Mouse (Mus musculus): ENCODE results near the gene Fars2. TPM values are rescaled to one million over a fixed set of nuclear protein-coding genes. Genes with fewer than 3 reads are reported as not detected.

The Fars2 gene
- total RNA-seq, 1 experiment from 2014 or later: 25.7 TPM

- no peak for ATAC-seq (replicated peaks; ENCODE audit: insufficient number of reproducible peaks, low FRiP score, low TSS enrichment, poor library complexity, severe bottlenecking)
These were observed 360.4 kb downstream of the Fars2 start for GRCm38 (mm10) chr13:36477648-36478047.

GRCm38 (mm10) chr13:36478243-36478642, 361.0 kb downstream of the Fars2 start:
- ATAC-seq (replicated peaks; ENCODE audit: insufficient number of reproducible peaks, low FRiP score, low TSS enrichment, poor library complexity, severe bottlenecking): no peak

GRCm38 (mm10) chr13:36480101-36480500, 362.9 kb downstream of the Fars2 start:
- ATAC-seq (replicated peaks; ENCODE audit: insufficient number of reproducible peaks, low FRiP score, low TSS enrichment, poor library complexity, severe bottlenecking): no peak

DNA sequence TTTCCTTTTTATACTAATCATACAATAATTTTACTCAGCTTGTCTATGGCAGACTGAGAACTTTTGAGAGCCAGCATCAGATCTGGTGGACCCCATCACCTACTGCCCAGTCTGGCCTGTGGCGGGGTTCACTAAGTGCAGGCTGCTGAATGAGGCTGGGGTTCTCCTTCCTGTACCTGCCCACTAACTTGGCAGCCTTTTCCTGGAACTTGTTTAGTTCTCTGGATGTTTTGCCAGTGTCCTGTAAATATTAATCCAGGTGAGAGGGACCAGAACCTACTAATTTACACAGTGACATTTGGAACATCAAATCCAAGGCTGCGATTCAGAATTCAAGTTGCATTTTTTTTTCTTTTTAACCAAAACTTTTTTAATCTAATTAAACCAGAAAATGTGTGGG, 367.2 kb downstream of the Fars2 start:
- ATAC-seq (replicated peaks; ENCODE audit: insufficient number of reproducible peaks, low FRiP score, low TSS enrichment, poor library complexity, severe bottlenecking): no peak

- ATAC-seq (replicated peaks; ENCODE audit: insufficient number of reproducible peaks, low FRiP score, low TSS enrichment, poor library complexity, severe bottlenecking): no peak
These were observed 369.5 kb downstream of the Fars2 start for GRCm38 (mm10) chr13:36486756-36487155.

GRCm38 (mm10) chr13:36489365-36489764, 372.2 kb downstream of the Fars2 start:
- no peak for ATAC-seq (replicated peaks; ENCODE audit: insufficient number of reproducible peaks, low FRiP score, low TSS enrichment, poor library complexity, severe bottlenecking)

DNA sequence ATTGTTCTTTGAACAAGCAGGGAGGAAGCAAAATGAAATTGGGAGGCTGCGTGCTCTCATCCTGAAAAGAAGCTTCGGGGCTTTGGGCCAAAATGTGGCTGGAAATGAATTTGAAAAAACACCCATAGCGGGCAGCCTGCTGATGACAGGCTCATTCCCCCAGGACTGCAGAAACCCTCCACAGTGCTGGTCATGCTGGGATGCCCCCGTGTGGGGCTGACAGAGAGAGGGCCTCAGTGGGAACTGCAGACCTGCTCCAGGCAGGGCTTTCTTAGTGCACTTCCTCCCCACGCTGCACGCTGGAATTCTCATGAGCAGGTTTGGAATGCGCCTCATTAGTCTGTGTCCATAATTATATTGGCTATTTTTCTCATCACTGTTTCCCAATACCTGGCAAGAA, 373.4 kb downstream of the Fars2 start:
- no peak for ATAC-seq (replicated peaks; ENCODE audit: insufficient number of reproducible peaks, low FRiP score, low TSS enrichment, poor library complexity, severe bottlenecking)

DNA sequence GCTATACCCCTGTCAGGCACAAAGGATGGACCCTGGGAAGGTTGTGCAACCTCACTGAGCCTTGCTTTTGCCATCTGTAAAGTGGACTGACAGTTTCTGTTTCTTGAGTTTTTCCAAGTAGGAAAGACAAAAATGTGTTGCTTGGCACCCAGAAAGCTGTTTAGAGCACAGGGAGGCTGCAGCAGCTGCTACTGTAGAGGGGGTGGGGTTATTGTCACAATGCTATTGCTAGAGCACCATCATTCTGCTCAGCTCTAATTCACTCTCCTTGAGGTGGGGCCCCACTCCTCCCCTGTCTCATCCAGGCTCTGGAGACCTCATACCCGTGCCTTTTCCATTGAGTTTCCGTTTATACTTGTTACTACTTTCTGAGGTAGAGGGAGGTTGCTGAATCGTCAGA, 375.2 kb downstream of the Fars2 start:
- ATAC-seq (replicated peaks; ENCODE audit: insufficient number of reproducible peaks, low FRiP score, low TSS enrichment, poor library complexity, severe bottlenecking): no peak

DNA sequence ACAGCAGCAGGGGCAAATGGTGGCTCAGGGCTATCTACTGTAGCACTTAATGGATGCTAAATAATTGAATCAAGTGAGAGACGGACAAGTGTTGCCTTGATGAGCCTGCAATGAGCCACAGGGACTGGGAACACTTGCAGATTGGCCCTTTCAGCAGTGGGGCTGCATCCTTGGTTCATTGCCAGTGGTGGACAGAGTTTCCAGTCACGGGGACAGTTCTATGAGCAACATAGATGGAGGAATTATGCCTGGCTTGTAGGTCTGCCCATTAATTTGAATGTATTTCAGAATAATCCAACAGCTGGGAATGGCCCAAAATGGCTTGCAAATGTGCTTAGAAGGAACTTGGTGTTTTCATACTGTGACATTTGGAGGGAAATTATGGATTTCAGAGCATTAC, 376.1 kb downstream of the Fars2 start:
- no peak for ATAC-seq (replicated peaks; ENCODE audit: insufficient number of reproducible peaks, low FRiP score, low TSS enrichment, poor library complexity, severe bottlenecking)

- ATAC-seq (replicated peaks; ENCODE audit: insufficient number of reproducible peaks, low FRiP score, low TSS enrichment, poor library complexity, severe bottlenecking): no peak
These were observed 376.6 kb downstream of the Fars2 start for GRCm38 (mm10) chr13:36493762-36494161.

- ATAC-seq (replicated peaks; ENCODE audit: insufficient number of reproducible peaks, low FRiP score, low TSS enrichment, poor library complexity, severe bottlenecking): no peak
These were observed 378.8 kb downstream of the Fars2 start for GRCm38 (mm10) chr13:36495980-36496379.

DNA sequence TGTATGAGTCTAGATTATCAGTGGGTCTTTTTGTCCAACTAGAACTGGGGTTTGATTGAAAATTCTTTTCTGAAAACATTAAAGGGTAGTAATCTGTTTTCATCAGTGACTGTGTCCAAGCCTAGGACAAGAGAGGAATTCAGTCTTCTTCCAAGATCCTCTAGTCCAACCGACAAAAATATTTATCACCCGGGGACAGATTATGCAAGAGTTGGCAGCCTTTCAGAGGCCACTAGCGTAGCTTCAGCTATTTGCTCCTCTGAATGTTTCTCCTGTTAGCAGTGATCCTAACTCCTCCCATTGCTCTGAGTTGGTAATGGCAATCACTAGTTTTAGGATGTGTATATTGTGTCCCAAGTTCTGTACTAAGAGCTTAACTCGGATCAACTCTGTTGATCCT, 380.1 kb downstream of the Fars2 start:
- no peak for ATAC-seq (replicated peaks; ENCODE audit: insufficient number of reproducible peaks, low FRiP score, low TSS enrichment, poor library complexity, severe bottlenecking)

- no peak for ATAC-seq (replicated peaks; ENCODE audit: insufficient number of reproducible peaks, low FRiP score, low TSS enrichment, poor library complexity, severe bottlenecking)
These were observed 383.2 kb downstream of the Fars2 start for GRCm38 (mm10) chr13:36500370-36500905.

DNA sequence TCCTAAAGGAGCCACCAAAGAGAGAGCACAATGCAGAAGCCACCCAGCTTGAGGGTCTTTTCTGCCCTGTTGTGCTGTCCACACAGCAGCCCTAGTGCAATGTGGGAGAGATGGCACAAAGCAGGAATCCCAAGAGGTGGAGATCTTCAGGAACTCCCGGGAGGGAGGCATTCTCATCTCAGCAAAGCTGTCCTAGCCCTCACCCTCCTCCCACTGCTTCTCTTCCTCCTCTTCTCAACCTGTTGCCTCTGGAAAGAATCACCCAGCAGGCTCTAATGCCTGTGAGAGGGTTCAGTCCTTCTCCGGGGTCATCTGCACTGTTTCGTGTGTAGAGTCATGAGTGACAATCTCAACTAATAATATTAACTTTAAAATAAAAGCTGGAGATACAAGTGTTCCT, 386.3 kb downstream of the Fars2 start:
- no peak for ATAC-seq (replicated peaks; ENCODE audit: insufficient number of reproducible peaks, low FRiP score, low TSS enrichment, poor library complexity, severe bottlenecking)

DNA sequence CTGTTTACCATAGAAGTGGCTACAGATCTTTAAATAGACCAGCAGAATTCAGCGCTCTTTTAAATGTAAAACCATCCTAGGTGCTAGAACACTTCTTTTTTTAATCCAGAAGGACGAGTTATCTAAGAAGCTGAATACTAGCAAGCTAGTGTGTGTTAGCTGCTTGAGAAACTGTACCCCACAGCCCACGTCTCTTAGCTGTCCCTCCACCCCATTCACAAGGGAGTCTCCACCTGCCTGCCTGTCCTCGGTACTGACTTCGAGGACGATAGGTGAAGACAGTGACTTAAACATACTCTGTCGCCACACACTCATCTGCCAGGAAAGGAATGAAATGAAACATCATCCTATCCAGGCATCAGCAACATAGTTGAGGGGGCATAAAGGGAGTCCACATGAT, 386.8 kb downstream of the Fars2 start:
- ATAC-seq (replicated peaks; ENCODE audit: insufficient number of reproducible peaks, low FRiP score, low TSS enrichment, poor library complexity, severe bottlenecking): no peak

- no peak for ATAC-seq (replicated peaks; ENCODE audit: insufficient number of reproducible peaks, low FRiP score, low TSS enrichment, poor library complexity, severe bottlenecking)
These were observed 388.5 kb downstream of the Fars2 start for GRCm38 (mm10) chr13:36505730-36506129.

- ATAC-seq (replicated peaks; ENCODE audit: insufficient number of reproducible peaks, low FRiP score, low TSS enrichment, poor library complexity, severe bottlenecking): no peak
These were observed 389.1 kb downstream of the Fars2 start for GRCm38 (mm10) chr13:36506315-36506714.

DNA sequence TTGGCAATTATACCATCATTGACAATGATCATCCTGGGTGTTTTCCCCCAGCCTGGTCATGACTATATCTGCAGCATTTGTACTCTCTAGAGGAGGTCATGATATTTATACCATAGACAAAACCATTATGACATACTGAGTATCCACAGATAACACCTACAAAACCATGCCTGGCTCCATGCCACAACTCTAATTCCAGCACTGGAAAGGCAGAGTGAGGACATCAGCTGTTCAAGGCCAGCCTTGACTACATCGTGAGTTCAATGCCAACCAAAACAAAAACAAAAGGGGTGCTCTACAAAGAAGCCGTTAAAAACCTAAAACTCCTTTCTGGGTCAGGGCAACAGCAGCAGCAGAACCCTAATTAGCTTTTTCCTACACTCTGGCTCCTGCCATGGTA, 392.9 kb downstream of the Fars2 start:
- no peak for ATAC-seq (replicated peaks; ENCODE audit: insufficient number of reproducible peaks, low FRiP score, low TSS enrichment, poor library complexity, severe bottlenecking)

- no peak for ATAC-seq (replicated peaks; ENCODE audit: insufficient number of reproducible peaks, low FRiP score, low TSS enrichment, poor library complexity, severe bottlenecking)
These were observed 395.9 kb downstream of the Fars2 start for GRCm38 (mm10) chr13:36513126-36513525.

GRCm38 (mm10) chr13:36518144-36518571, 400.9 kb downstream of the Fars2 start:
- no peak for ATAC-seq (replicated peaks; ENCODE audit: insufficient number of reproducible peaks, low FRiP score, low TSS enrichment, poor library complexity, severe bottlenecking)

GRCm38 (mm10) chr13:36527761-36528160, 410.5 kb downstream of the Fars2 start:
- no peak for ATAC-seq (replicated peaks; ENCODE audit: insufficient number of reproducible peaks, low FRiP score, low TSS enrichment, poor library complexity, severe bottlenecking)
